Mouse (Mus musculus) forebrain, embryonic 12.5 days (tissue): ENCODE data around the gene Eddm3b. TPM values are rescaled to one million over a fixed set of nuclear protein-coding genes. Genes with fewer than 3 reads are reported as not detected.

Source experiments
- ATAC-seq: fragments of 200-750 bp; cut with Nextera tagmentation; 2 replicates; pipeline ENCODE4 v1.8.0; 2017; ENCODE audit warnings: moderate TSS enrichment; ENCODE audit not compliant: low FRiP score
- H3K27ac ChIP-seq: fragments of 300-500 bp; sonication (generic); 2 replicates; pipeline ENCODE4 v1.5.1; 2016; ENCODE audit warnings: mild to moderate bottlenecking
- H3K27me3 ChIP-seq: fragments of 300-500 bp; sonication (generic); 2 replicates; pipeline ENCODE4 v1.6.1; 2016; ENCODE audit warnings: mild to moderate bottlenecking
- H3K36me3 ChIP-seq: fragments of 300-500 bp; sonication (generic); replicated peaks from 2 replicates; pipeline ENCODE4 v1.6.1; 2016; ENCODE audit warnings: mild to moderate bottlenecking
- H3K4me1 ChIP-seq: fragments of 300-500 bp; sonication (generic); 2 replicates; pipeline ENCODE4 v1.6.1; 2016
- H3K4me2 ChIP-seq: fragments of 300-500 bp; sonication (generic); 2 replicates; pipeline ENCODE4 v1.6.1; 2016; ENCODE audit warnings: mild to moderate bottlenecking, moderate library complexity
- H3K4me3 ChIP-seq: fragments of 300-500 bp; sonication (generic); replicated peaks from 2 replicates; pipeline ENCODE4 v1.5.1; 2016; ENCODE audit warnings: mild to moderate bottlenecking
- H3K9ac ChIP-seq: fragments of 300-500 bp; sonication (generic); 2 replicates; pipeline ENCODE4 v1.6.1; 2016; ENCODE audit warnings: mild to moderate bottlenecking
- H3K9me3 ChIP-seq: fragments of 300-500 bp; sonication (generic); 2 replicates; pipeline ENCODE4 v1.6.1; 2016
- WGBS: fragments of 180-500 bp; shearing (Covaris S2); methylation state at CpG from one replicate; pipeline ENCODE4 v1.1.7; 2016; 5-methylcytosine and 5-hydroxymethylcytosine counted together
- polyA plus RNA-seq: library from polyadenylated mRNA; unstranded; fragments of >200 nt; fragmentation: Nextera tagmentation; extraction: Ambion mirVana; gene quantifications from 2 replicates; pipeline ENCODE4 v1.2.1, GENCODE M21; 2016

Eddm3b gene
- polyA plus RNA-seq, 1 experiment from 2014 or later: not detected

GRCm38 (mm10) chr14:51088166-51088969 is 25.9 kb upstream of the Eddm3b start:
- peak; percentile 33 for ATAC-seq
- Histone ChIP-seq H3K4me2 (peak overlapping the region; percentile 72), H3K27ac (peak overlapping the region; percentile 78; the same call in 1 of the 2 replicates), H3K36me3 (no peaks in the 10 kb centered on the region), H3K4me1 (peaks cover 12% of the 10 kb centered on the region), H3K9me3 (no peaks in the 10 kb centered on the region), H3K27me3 (peaks cover 8% of the 10 kb centered on the region), H3K4me3 (peak overlapping the region; percentile 69), H3K9ac (peak overlapping the region; percentile 52)
- WGBS: under 1% methylated on average over 23 of the region's 23 CpGs

- peak overlapping the region; percentile 69 for H3K4me3 ChIP-seq
- peaks cover 11% of the 10 kb centered on the region for H3K4me1 ChIP-seq
- peak; percentile 93 for ATAC-seq
- peak overlapping the region; percentile 72 for H3K4me2 ChIP-seq
- WGBS: under 1% methylated on average over 34 of the region's 34 CpGs
- peak overlapping the region; percentile 59 for H3K9ac ChIP-seq
- H3K36me3 ChIP-seq: no peaks in the 10 kb centered on the region
- no peaks in the 10 kb centered on the region for H3K9me3 ChIP-seq
- H3K27me3 ChIP-seq: peaks cover under 1% of the 10 kb centered on the region; the same call in 1 of the 2 replicates
- H3K27ac ChIP-seq: peak overlapping the region; percentile 78
Measured at GRCm38 (mm10) chr14:51088970-51089673, 25.1 kb upstream of the Eddm3b start.

- Histone ChIP-seq H3K4me2 (peak overlapping the region; percentile 72), H3K27me3 (no peaks in the 10 kb centered on the region), H3K27ac (peak overlapping the region; percentile 81), H3K36me3 (no peaks in the 10 kb centered on the region), H3K4me1 (peaks cover 11% of the 10 kb centered on the region), H3K9me3 (no peaks in the 10 kb centered on the region), H3K9ac (peak overlapping the region; percentile 59), H3K4me3 (peak overlapping the region; percentile 69)
- under 1% methylated on average over 15 of the region's 15 CpGs for WGBS
- ATAC-seq: peak; percentile 8; the same call in 1 of the 2 replicates
Measured at GRCm38 (mm10) chr14:51089674-51090076, 24.6 kb upstream of the Eddm3b start.

- peaks cover 11% of the 10 kb centered on the region for H3K4me1 ChIP-seq
- H3K4me3 ChIP-seq: peak overlapping the region; percentile 69
- no peaks in the 10 kb centered on the region for H3K9me3 ChIP-seq
- under 1% methylated on average over 27 of the region's 27 CpGs for WGBS
- peak overlapping the region; percentile 81 for H3K27ac ChIP-seq
- peak; percentile 57 for ATAC-seq
- H3K4me2 ChIP-seq: peak overlapping the region; percentile 72
- H3K36me3 ChIP-seq: no peaks in the 10 kb centered on the region
- H3K9ac ChIP-seq: peak overlapping the region; percentile 59
- no peaks in the 10 kb centered on the region for H3K27me3 ChIP-seq
Measured at GRCm38 (mm10) chr14:51090077-51090781, 24.0 kb upstream of the Eddm3b start.

GRCm38 (mm10) chr14:51090921-51091900 is 23.0 kb upstream of the Eddm3b start, which contains the start of the genes Rnase4 and Ang:
Gene Rnase4, plus strand, starts transcription at chr14:51091077.
Gene Ang, plus strand, starts transcription at chr14:51091150.
- Histone ChIP-seq H3K9ac (peak within 1 kb of the TSS; percentile 59), H3K9me3 (no peaks in the 10 kb centered on the region), H3K4me2 (peak within 1 kb of the TSS; percentile 72), H3K4me1 (peaks cover 11% of the 10 kb centered on the region), H3K27me3 (no peaks in the 10 kb centered on the region), H3K27ac (peak within 1 kb of the TSS; percentile 81), H3K36me3 (no peaks in the 10 kb centered on the region), H3K4me3 (peak within 1 kb of the TSS; percentile 69)
- WGBS: 10% methylated on average over 33 of the region's 33 CpGs
- peak; percentile 16; the same call in 1 of the 2 replicates for ATAC-seq

- Histone ChIP-seq H3K27ac (no peak overlapping the region), H3K9me3 (no peaks in the 10 kb centered on the region), H3K9ac (no peak overlapping the region), H3K4me3 (no peak overlapping the region), H3K36me3 (no peaks in the 10 kb centered on the region), H3K4me1 (peaks cover 11% of the 10 kb centered on the region), H3K27me3 (no peaks in the 10 kb centered on the region), H3K4me2 (no peak overlapping the region)
- ATAC-seq: no peak
- WGBS: 60% methylated on average over 8 of the region's 8 CpGs
Measured at GRCm38 (mm10) chr14:51092073-51092620, 22.1 kb upstream of the Eddm3b start.

- WGBS: 29% methylated on average over 3 of the region's 3 CpGs
- peaks cover 11% of the 10 kb centered on the region for H3K4me1 ChIP-seq
- H3K4me2 ChIP-seq: no peak overlapping the region
- H3K9me3 ChIP-seq: no peaks in the 10 kb centered on the region
- no peaks in the 10 kb centered on the region for H3K36me3 ChIP-seq
- H3K4me3 ChIP-seq: no peak overlapping the region
- no peaks in the 10 kb centered on the region for H3K27me3 ChIP-seq
- H3K27ac ChIP-seq: no peak overlapping the region
- no peak overlapping the region for H3K9ac ChIP-seq
- ATAC-seq: no peak
Measured at GRCm38 (mm10) chr14:51093496-51093895, 20.7 kb upstream of the Eddm3b start.

- H3K27ac ChIP-seq: no peak overlapping the region
- H3K4me3 ChIP-seq: no peak overlapping the region
- ATAC-seq: no peak
- H3K36me3 ChIP-seq: no peaks in the 10 kb centered on the region
- 86% methylated on average over 5 of the region's 5 CpGs for WGBS
- no peak overlapping the region for H3K4me2 ChIP-seq
- H3K4me1 ChIP-seq: peaks cover 8% of the 10 kb centered on the region
- no peak overlapping the region for H3K9ac ChIP-seq
- H3K27me3 ChIP-seq: no peaks in the 10 kb centered on the region
- H3K9me3 ChIP-seq: no peaks in the 10 kb centered on the region
Measured at GRCm38 (mm10) chr14:51094096-51094875, 19.9 kb upstream of the Eddm3b start.

GRCm38 (mm10) chr14:51094921-51095320 is 19.3 kb upstream of the Eddm3b start:
- no peak overlapping the region for H3K9ac ChIP-seq
- H3K9me3 ChIP-seq: no peaks in the 10 kb centered on the region
- H3K4me2 ChIP-seq: no peak overlapping the region
- H3K27me3 ChIP-seq: no peaks in the 10 kb centered on the region
- WGBS: 64% methylated on average over 9 of the region's 9 CpGs
- peaks cover 8% of the 10 kb centered on the region for H3K4me1 ChIP-seq
- no peak overlapping the region for H3K4me3 ChIP-seq
- H3K36me3 ChIP-seq: no peaks in the 10 kb centered on the region
- H3K27ac ChIP-seq: no peak overlapping the region
- ATAC-seq: no peak

GRCm38 (mm10) chr14:51095736-51096524 is 18.3 kb upstream of the Eddm3b start:
- 79% methylated on average over 9 of the region's 9 CpGs for WGBS

More at GRCm38 (mm10) chr14:51095736-51096524, 18.3 kb upstream of the Eddm3b start:
- Histone ChIP-seq H3K36me3 (no peaks in the 10 kb centered on the region), H3K4me1 (peaks cover 5% of the 10 kb centered on the region), H3K9ac (no peak overlapping the region), H3K27me3 (no peaks in the 10 kb centered on the region), H3K27ac (no peak overlapping the region), H3K4me2 (no peak overlapping the region), H3K9me3 (no peaks in the 10 kb centered on the region), H3K4me3 (no peak overlapping the region)
- ATAC-seq: no peak
